Mouse (Mus musculus) MEL (cell line): ENCODE measurements around the gene Lsm2.

ENCODE experiments used
- CTCF ChIP-seq, 3 experiments: IDR thresholded peaks in 2 of 3; conservative IDR thresholded peaks in 1 of 3; 2 replicates each; pipeline ENCODE4 v1.5.1; 2011 to 2012; ENCODE audit warnings: low read length in 3 of 3, low read depth in 2 of 3, mild to moderate bottlenecking in 2 of 3, improper control_type of control experiment in 1 of 3, inconsistent platforms in 1 of 3, mixed read lengths in 1 of 3, moderate library complexity in 1 of 3; ENCODE audit not compliant: control insufficient read depth in 1 of 3, insufficient read depth in 1 of 3, poor library complexity in 1 of 3, severe bottlenecking in 1 of 3
- EP300 ChIP-seq, 2 experiments: IDR thresholded peaks; 2 replicates each; pipeline ENCODE4 v1.6.1; 2011; ENCODE audit warnings: improper control_type of control experiment in 2 of 2, low read length in 2 of 2, low read depth in 1 of 2, mild to moderate bottlenecking in 1 of 2
- ETS1 ChIP-seq: IDR thresholded peaks from 2 replicates; pipeline ENCODE4 v1.6.1; 2012; ENCODE audit warnings: low read depth, mild to moderate bottlenecking, inconsistent platforms, low read length, improper control_type of control experiment, moderate library complexity
- GABPA ChIP-seq: IDR thresholded peaks from 2 replicates; pipeline ENCODE4 v1.6.1; 2012; ENCODE audit warnings: low read depth, mild to moderate bottlenecking, inconsistent platforms, low read length, improper control_type of control experiment, moderate library complexity
- POLR2A ChIP-seq, 2 experiments: IDR thresholded peaks; 2 replicates each; pipeline ENCODE4 v1.6.1; 2011 to 2012; ENCODE audit warnings: low read length in 2 of 2, mild to moderate bottlenecking in 2 of 2, control low read depth in 1 of 2, improper control_type of control experiment in 1 of 2, low read depth in 1 of 2, moderate library complexity in 1 of 2; ENCODE audit not compliant: control insufficient read depth in 1 of 2, insufficient read depth in 1 of 2, poor library complexity in 1 of 2
- RAD21 ChIP-seq: IDR thresholded peaks from 2 replicates; pipeline ENCODE4 v1.6.1; 2011; ENCODE audit warnings: mild to moderate bottlenecking, low read depth, low read length, improper control_type of control experiment

DNA sequence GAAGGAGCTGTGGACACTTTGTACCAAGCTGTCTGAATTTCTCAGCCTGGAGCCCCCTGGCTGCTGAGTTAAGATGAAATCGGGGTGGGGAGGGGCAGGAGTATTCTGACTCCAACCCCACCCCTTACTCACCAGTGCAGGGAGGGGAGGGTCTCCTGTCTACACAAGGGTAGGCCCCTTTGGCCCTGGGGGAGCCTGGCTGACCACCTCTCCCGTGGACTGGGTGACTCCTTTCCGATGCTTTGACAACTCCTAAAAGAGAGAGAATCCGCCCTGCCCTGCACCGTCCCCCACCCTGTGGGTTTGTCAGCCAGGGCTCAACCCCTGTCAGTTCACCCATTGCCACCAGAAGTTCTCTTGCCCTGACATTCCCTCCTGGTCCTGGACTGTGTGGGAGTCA is 44.5 kb downstream of the Lsm2 start:
- TF ChIP-seq CTCF (IDR thresholded peaks at IDR 0.05 in 2 of 3, conservative IDR thresholded peaks at IDR 0.05 in 1 of 3; ENCODE audit: control insufficient read depth in 1 of 3, insufficient read depth in 1 of 3, low read depth in 2 of 3, low read length in 3 of 3, poor library complexity in 1 of 3, severe bottlenecking in 1 of 3) (no peak; a peak in 1 of 6 replicates), POLR2A (IDR thresholded peaks at IDR 0.05; ENCODE audit: control insufficient read depth in 1 of 2, insufficient read depth in 1 of 2, low read depth in 1 of 2, low read length in 2 of 2, poor library complexity in 1 of 2) (no peak; a peak in 1 of 4 replicates), ETS1 (no peak), RAD21 (no peak), GABPA (no peak), EP300 (IDR thresholded peaks at IDR 0.05; ENCODE audit: low read depth in 1 of 2, low read length in 2 of 2) (no peak)
